Mouse (Mus musculus) forebrain, embryonic 10.5 days (tissue): ENCODE measurements around the gene Coq5. TPM values are rescaled to one million over a fixed set of nuclear protein-coding genes. Genes with fewer than 3 reads are reported as not detected.

Source experiments
- DNase-seq: peaks from one replicate; pipeline ENCODE4 v3.0.0-alpha.2; 2017; ENCODE audit warnings: low spot score; ENCODE audit errors: extremely low spot score
- H3K27ac ChIP-seq: fragments of 300-500 bp; sonication (generic); 2 replicates; pipeline ENCODE4 v1.5.1; 2016; ENCODE audit warnings: mild to moderate bottlenecking
- H3K27me3 ChIP-seq: fragments of 300-500 bp; sonication (generic); 2 replicates; pipeline ENCODE4 v1.6.1; 2016; ENCODE audit warnings: mild to moderate bottlenecking; ENCODE audit not compliant: poor library complexity, severe bottlenecking
- H3K36me3 ChIP-seq: fragments of 300-500 bp; sonication (generic); replicated peaks from 2 replicates; pipeline ENCODE4 v1.6.1; 2016; ENCODE audit warnings: mild to moderate bottlenecking, moderate library complexity
- H3K4me1 ChIP-seq: fragments of 300-500 bp; sonication (generic); 2 replicates; pipeline ENCODE4 v1.6.1; 2016
- H3K4me3 ChIP-seq: fragments of 300-500 bp; sonication (generic); 2 replicates; pipeline ENCODE4 v1.5.1; 2016; ENCODE audit warnings: mild to moderate bottlenecking, moderate library complexity
- H3K9me3 ChIP-seq: fragments of 300-500 bp; sonication (generic); 2 replicates; pipeline ENCODE4 v1.6.1; 2016; ENCODE audit warnings: mild to moderate bottlenecking, moderate library complexity
- whole genome bisulfite sequencing: fragments of 180-500 bp; shearing (Covaris S2); methylation state at CpG from one replicate; pipeline ENCODE4 v1.1.7; 2016; 5-methylcytosine and 5-hydroxymethylcytosine counted together
- polyA plus RNA-seq: library from polyadenylated mRNA; unstranded; fragments of >200 nt; fragmentation: Nextera tagmentation; extraction: Ambion mirVana; gene quantifications from 2 replicates; pipeline ENCODE4 v1.2.1, GENCODE M21; 2016

Gene Coq5
- polyA plus RNA-seq, 1 experiment from 2014 or later = 58.8 TPM

GRCm38 (mm10) chr5:115255472-115255871 is 24.0 kb upstream of the Coq5 start:
- no peak for DNase-seq
- WGBS = 83% methylated on average over 1 of the region's 1 CpGs
- Histone ChIP-seq H3K27me3 (no peaks in the 10 kb centered on the region), H3K4me3 (no peak overlapping the region), H3K9me3 (no peaks in the 10 kb centered on the region), H3K27ac (no peak overlapping the region), H3K4me1 (no peaks in the 10 kb centered on the region), H3K36me3 (peaks cover 77% of the 10 kb centered on the region)

GRCm38 (mm10) chr5:115256909-115257546 is 22.4 kb upstream of the Coq5 start:
- Histone ChIP-seq H3K27ac (no peak overlapping the region), H3K9me3 (no peaks in the 10 kb centered on the region), H3K27me3 (no peaks in the 10 kb centered on the region), H3K4me1 (no peaks in the 10 kb centered on the region), H3K36me3 (peaks cover 74% of the 10 kb centered on the region), H3K4me3 (no peak overlapping the region)
- DNase-seq = no peak
- 91% methylated on average over 10 of the region's 10 CpGs for WGBS

- Histone ChIP-seq H3K4me3 (no peak overlapping the region), H3K36me3 (peaks cover 88% of the 10 kb centered on the region), H3K27ac (no peak overlapping the region), H3K27me3 (no peaks in the 10 kb centered on the region), H3K4me1 (0 out of 2 replicates have a peak, but pooled peaks cover 3% of the 10 kb centered on the region), H3K9me3 (no peaks in the 10 kb centered on the region)
- no peak for DNase-seq
- WGBS = 91% methylated on average over 6 of the region's 6 CpGs
These were observed 19.1 kb upstream of the Coq5 start for GRCm38 (mm10) chr5:115260356-115260755.

- Histone ChIP-seq H3K4me3 (no peak overlapping the region), H3K36me3 (peaks cover 87% of the 10 kb centered on the region), H3K27me3 (no peaks in the 10 kb centered on the region), H3K4me1 (peaks cover 4% of the 10 kb centered on the region; the same call in 1 of the 2 replicates), H3K27ac (no peak overlapping the region), H3K9me3 (no peaks in the 10 kb centered on the region)
- no peak for DNase-seq
- WGBS = 94% methylated on average over 8 of the region's 8 CpGs
These were observed 18.3 kb upstream of the Coq5 start for GRCm38 (mm10) chr5:115261141-115261540.

GRCm38 (mm10) chr5:115261880-115262279 is 17.6 kb upstream of the Coq5 start:
- no peak for DNase-seq
- peaks cover 7% of the 10 kb centered on the region; the same call in 1 of the 2 replicates for H3K4me1 ChIP-seq
- 89% methylated on average over 1 of the region's 1 CpGs for WGBS
- no peak overlapping the region for H3K4me3 ChIP-seq
- no peak overlapping the region for H3K27ac ChIP-seq
- H3K36me3 ChIP-seq = peaks cover 87% of the 10 kb centered on the region
- no peaks in the 10 kb centered on the region for H3K9me3 ChIP-seq
- no peaks in the 10 kb centered on the region for H3K27me3 ChIP-seq

- no peak overlapping the region for H3K27ac ChIP-seq
- H3K4me1 ChIP-seq = peaks cover 7% of the 10 kb centered on the region; the same call in 1 of the 2 replicates
- 90% methylated on average over 14 of the region's 14 CpGs for WGBS
- no peaks in the 10 kb centered on the region for H3K9me3 ChIP-seq
- H3K4me3 ChIP-seq = no peak overlapping the region
- peaks cover 87% of the 10 kb centered on the region for H3K36me3 ChIP-seq
- H3K27me3 ChIP-seq = no peaks in the 10 kb centered on the region
- DNase-seq = no peak
These were observed 16.8 kb upstream of the Coq5 start for GRCm38 (mm10) chr5:115262502-115263291.

- Histone ChIP-seq H3K27ac (no peak overlapping the region), H3K27me3 (no peaks in the 10 kb centered on the region), H3K9me3 (no peaks in the 10 kb centered on the region), H3K36me3 (peaks cover 84% of the 10 kb centered on the region), H3K4me1 (peaks cover 37% of the 10 kb centered on the region), H3K4me3 (0 out of 2 replicates have a peak overlapping the region, but pooled peaks have one; percentile 3)
- DNase-seq = no peak
- WGBS = 90% methylated on average over 5 of the region's 5 CpGs
These were observed 13.1 kb upstream of the Coq5 start for GRCm38 (mm10) chr5:115266340-115266739.

- Histone ChIP-seq H3K27ac (no peak overlapping the region), H3K9me3 (no peaks in the 10 kb centered on the region), H3K36me3 (peaks cover 80% of the 10 kb centered on the region), H3K4me3 (no peak overlapping the region), H3K27me3 (no peaks in the 10 kb centered on the region), H3K4me1 (peaks cover 43% of the 10 kb centered on the region)
- no peak for DNase-seq
- WGBS = 92% methylated on average over 8 of the region's 8 CpGs
These were observed 12.5 kb upstream of the Coq5 start for GRCm38 (mm10) chr5:115266787-115267468.

GRCm38 (mm10) chr5:115267469-115268045 is 11.9 kb upstream of the Coq5 start:
- H3K4me3 ChIP-seq = no peak overlapping the region
- H3K27ac ChIP-seq = no peak overlapping the region
- no peaks in the 10 kb centered on the region for H3K27me3 ChIP-seq
- H3K9me3 ChIP-seq = no peaks in the 10 kb centered on the region
- no peak for DNase-seq
- 90% methylated on average over 3 of the region's 3 CpGs for WGBS
- H3K36me3 ChIP-seq = peaks cover 78% of the 10 kb centered on the region
- peaks cover 46% of the 10 kb centered on the region for H3K4me1 ChIP-seq

- Histone ChIP-seq H3K9me3 (no peaks in the 10 kb centered on the region), H3K36me3 (peaks cover 70% of the 10 kb centered on the region), H3K4me1 (peaks cover 50% of the 10 kb centered on the region), H3K27me3 (no peaks in the 10 kb centered on the region), H3K27ac (no peak overlapping the region), H3K4me3 (no peak overlapping the region)
- no peak for DNase-seq
- WGBS = 74% methylated on average over 3 of the region's 3 CpGs
These were observed 11.2 kb upstream of the Coq5 start for GRCm38 (mm10) chr5:115268266-115268665.

- peak overlapping the region; percentile 86; the same call in 1 of the 2 replicates for H3K4me3 ChIP-seq
- 85% methylated on average over 1 of the region's 1 CpGs for WGBS
- no peak for DNase-seq
These were observed 9.5 kb upstream of the Coq5 start for GRCm38 (mm10) chr5:115269969-115270368.

GRCm38 (mm10) chr5:115271931-115272811 is 7.3 kb upstream of the Coq5 start:
- H3K27ac ChIP-seq = peak overlapping the region; percentile 95
- peaks cover 37% of the 10 kb centered on the region for H3K36me3 ChIP-seq
- H3K4me1 ChIP-seq = peaks cover 48% of the 10 kb centered on the region
- H3K27me3 ChIP-seq = no peaks in the 10 kb centered on the region
- H3K9me3 ChIP-seq = no peaks in the 10 kb centered on the region
- H3K4me3 ChIP-seq = peak overlapping the region; percentile 86
- DNase-seq = peak; percentile 56
- under 1% methylated on average over 77 of the region's 77 CpGs for WGBS

More at GRCm38 (mm10) chr5:115269969-115270368, 9.5 kb upstream of the Coq5 start:
- Histone ChIP-seq H3K9me3 (no peaks in the 10 kb centered on the region), H3K27me3 (no peaks in the 10 kb centered on the region), H3K27ac (no peak overlapping the region), H3K4me1 (peaks cover 53% of the 10 kb centered on the region), H3K36me3 (peaks cover 57% of the 10 kb centered on the region)
